In the genomic region with DNA sequence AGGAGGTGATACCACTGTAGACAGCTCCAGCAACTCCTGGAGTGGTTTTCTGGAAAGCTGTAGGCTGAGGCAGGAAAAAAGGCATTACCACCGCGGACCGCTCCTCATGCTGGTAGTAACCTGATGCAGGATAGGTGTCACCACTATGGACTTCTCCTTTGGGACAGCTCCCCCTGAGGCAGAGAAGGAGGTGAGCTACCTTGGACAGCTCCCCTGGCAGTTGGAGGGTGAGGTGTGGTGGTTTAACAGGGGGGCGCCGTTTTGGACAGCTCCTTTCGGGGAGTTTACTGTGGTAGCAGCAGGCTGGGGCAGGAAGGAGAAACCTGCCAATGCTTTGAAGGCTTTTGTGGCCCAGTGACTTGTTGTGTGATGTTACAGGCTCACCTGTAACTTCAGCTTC, we compare ENCODE assay signal across 10 mouse cellular contexts. TPM values are rescaled to one million over a fixed set of nuclear protein-coding genes. Genes with fewer than 3 reads are reported as not detected.
DNase-seq lines count a peak whose midpoint lies in the region; ATAC-seq and TF ChIP-seq lines count a peak whose summit lies in the region.
"Had no signal": no experiment of that assay in that cellular context is flagged by ENCODE, and none has a peak within 500 bp of the region (broad histone marks: within the 10 kb centered on the region; RNA-seq: fewer than 3 reads in every experiment).

No protein-coding gene starts in this region.

- H3K4me3 ChIP-seq in intestine, embryonic 14.5 days (ENCODE audit: low read depth, low read length), result no peak overlapping the region
- no peak overlapping the region for H3K4me3 ChIP-seq in lung, embryonic 14.5 days (ENCODE audit: low read depth, low read length)
- H3K4me3 ChIP-seq: heart, embryonic 13.5 days had no signal

- no peak overlapping the region for H3K4me2 ChIP-seq in intestine, embryonic 14.5 days (ENCODE audit: low read length)
- no peak overlapping the region for H3K4me2 ChIP-seq in lung, embryonic 14.5 days
- H3K4me2 ChIP-seq: heart, embryonic 13.5 days had no signal

- H3K9me3 ChIP-seq in intestine, embryonic 14.5 days (ENCODE audit: control insufficient read depth, low read length), result no peaks in the 10 kb centered on the region
- H3K9me3 ChIP-seq in lung, embryonic 14.5 days (ENCODE audit: low read depth, low read length), result no peaks in the 10 kb centered on the region
- H3K9me3 ChIP-seq: heart, embryonic 13.5 days had no signal

- peak; percentile 18 for DNase-seq in gastrocnemius, postnatal 25 days
- no peak for DNase-seq in gastrocnemius, postnatal 4 days (ENCODE audit: low spot score in 2 of 2)
- DNase-seq in adrenal gland, adult (ENCODE audit: inconsistent age in 2 of 2, low spot score in 1 of 2), result peak; percentile 48 to 73
- peak; percentile 81 for DNase-seq in intestine, embryonic 14.5 days (ENCODE audit: low spot score)
- DNase-seq in lung, embryonic 14.5 days, result peak; percentile 79
- peak; percentile 3 for DNase-seq in thymus, postnatal 25 days
- no peak for DNase-seq in left cerebral cortex, adult 9 months (ENCODE audit: low spot score in 2 of 2)
- no peak for DNase-seq in cerebellum, postnatal 4 days (ENCODE audit: low spot score in 2 of 2)

- H3K27ac ChIP-seq in intestine, embryonic 14.5 days (ENCODE audit: low read depth), result no peak overlapping the region
- no peak overlapping the region for H3K27ac ChIP-seq in lung, embryonic 14.5 days (ENCODE audit: low read depth)
- H3K27ac ChIP-seq: heart, embryonic 13.5 days had no signal

- no peaks in the 10 kb centered on the region for H3K27me3 ChIP-seq in intestine, embryonic 14.5 days (replicated peaks; ENCODE audit: control insufficient read depth, insufficient read depth, low read length)
- H3K27me3 ChIP-seq in lung, embryonic 14.5 days (ENCODE audit: insufficient read depth, low read length), result no peaks in the 10 kb centered on the region
- H3K27me3 ChIP-seq: heart, embryonic 13.5 days had no signal

- WGBS in intestine, embryonic 14.5 days, result 11% methylated on average over 6 of the region's 6 CpGs
- WGBS in lung, embryonic 14.5 days, result 13% methylated on average over 6 of the region's 6 CpGs

- ATAC-seq in intestine, embryonic 14.5 days (replicated peaks; ENCODE audit: low FRiP score, low TSS enrichment, low read depth), result peak; percentile 32; the same call in 1 of the 2 replicates
- ATAC-seq in lung, embryonic 14.5 days (ENCODE audit: insufficient read depth), result peak; percentile 54; the same call in 1 of the 2 replicates

- H3K4me1 ChIP-seq in intestine, embryonic 14.5 days (replicated peaks; ENCODE audit: control insufficient read depth, insufficient read depth, low read length), result no peaks in the 10 kb centered on the region
- no peaks in the 10 kb centered on the region for H3K4me1 ChIP-seq in lung, embryonic 14.5 days (ENCODE audit: insufficient read depth)
- H3K4me1 ChIP-seq: heart, embryonic 13.5 days had no signal

- peak; percentile 39; the same call in 1 of the 2 replicates for TF ChIP-seq CTCF in lung, embryonic 14.5 days (IDR thresholded peaks at IDR 0.05; ENCODE audit: low read depth)

- peaks cover 6% of the 10 kb centered on the region for H3K36me3 ChIP-seq in intestine, embryonic 14.5 days (ENCODE audit: control insufficient read depth, insufficient read depth, low read length)
- H3K36me3 ChIP-seq in lung, embryonic 14.5 days (ENCODE audit: insufficient read depth), result no peaks in the 10 kb centered on the region

- no peak overlapping the region for H3K9ac ChIP-seq in intestine, embryonic 14.5 days (ENCODE audit: low read length)
- no peak overlapping the region for H3K9ac ChIP-seq in lung, embryonic 14.5 days
- H3K9ac ChIP-seq: heart, embryonic 13.5 days had no signal

RNA-seq across cellular contexts. Expression of a gene that starts 42.8 kb away (rescaled TPM):
- total RNA-seq in gastrocnemius, postnatal 25 days (2021), result not detected
- not detected for total RNA-seq in gastrocnemius, postnatal 4 days (2021)
- polyA plus RNA-seq in intestine, embryonic 14.5 days (2014; fragmentation: Nextera tagmentation; extraction: Ambion mirVana), result not detected in 2 replicates
- not detected in 2 replicates for polyA plus RNA-seq in lung, embryonic 14.5 days (2014; fragmentation: Nextera tagmentation; extraction: Ambion mirVana)
- polyA plus RNA-seq: heart, embryonic 13.5 days; spleen, adult 2 months had no signal

Comparison
In these comparisons a context has a peak if more than half of its experiments do, and no peak if none do; other contexts are left out.
1. DNase-seq: peak in gastrocnemius, postnatal 25 days (single experiment), adrenal gland, adult (2 of 2), intestine, embryonic 14.5 days (single experiment), lung, embryonic 14.5 days (single experiment) and thymus, postnatal 25 days (single experiment); none in gastrocnemius, postnatal 4 days (0 of 2), left cerebral cortex, adult 9 months (0 of 2) and cerebellum, postnatal 4 days (0 of 2).